Mouse (Mus musculus) stomach, postnatal 0 days (tissue): ENCODE results near the gene Elf2.

Source experiments
- CTCF ChIP-seq: IDR thresholded peaks from 2 replicates; pipeline ENCODE4 v1.5.1; 2016; ENCODE audit warnings: antibody characterized with exemption, low read depth, mild to moderate bottlenecking, moderate library complexity
- EP300 ChIP-seq: optimal IDR thresholded peaks from 2 replicates; pipeline ENCODE3; 2016; ENCODE audit warnings: antibody characterized with exemption

DNA sequence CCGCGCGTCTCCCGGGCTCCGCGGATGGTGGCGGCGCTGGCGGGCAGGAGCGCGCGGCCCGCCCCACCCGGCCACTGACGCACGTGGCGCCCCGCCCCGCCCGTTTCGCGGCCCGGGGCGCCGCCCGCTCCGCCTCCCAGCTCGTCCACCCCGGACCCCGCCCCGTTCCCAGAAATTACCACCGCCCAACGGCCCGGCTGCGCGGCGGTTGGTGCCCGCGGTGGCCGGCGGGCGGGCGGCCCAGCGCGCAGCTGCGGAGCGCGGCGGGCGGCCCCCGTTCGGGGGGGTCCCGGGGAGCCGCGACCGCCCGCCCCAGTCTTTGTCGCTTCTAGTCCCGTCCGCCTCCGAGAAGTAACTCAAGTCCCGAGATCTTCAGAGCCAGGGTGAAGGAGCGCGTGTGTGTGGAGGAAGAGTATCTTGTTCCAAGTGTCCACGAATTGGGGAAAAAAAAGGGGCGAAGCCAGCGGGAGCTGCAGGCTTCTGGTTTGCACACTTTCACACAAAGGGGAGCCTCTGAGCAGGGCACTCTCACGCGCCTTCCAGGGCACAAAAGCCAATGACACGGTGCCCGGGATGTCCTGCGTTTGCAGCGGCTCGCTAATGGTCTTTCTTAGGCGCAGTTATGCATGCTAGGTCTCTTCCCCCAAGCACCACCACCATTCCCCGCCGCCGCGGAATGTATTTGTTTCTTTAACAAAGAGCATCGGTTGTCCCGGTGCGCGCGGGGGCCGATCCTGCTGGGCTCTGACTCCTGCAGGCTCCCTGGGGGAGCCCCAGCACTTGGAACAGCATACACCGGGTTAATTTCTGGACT, 1.0 kb upstream of the Elf2 start:
- TF ChIP-seq CTCF (peak; percentile 10; the same call in 1 of the 2 replicates), EP300 (no peak)
